Mouse (Mus musculus): ENCODE data around the gene P4hb. TPM values are rescaled to one million over a fixed set of nuclear protein-coding genes. Genes with fewer than 3 reads are reported as not detected.
"Not testable (repeated sequence)": the region's sequence is repeated elsewhere in the genome, so short reads cannot be mapped to it uniquely, and the experiment has no call there.

Gene P4hb
- total RNA-seq, 2 experiments from 2014 or later: 748 to 1,254 TPM

- ATAC-seq (replicated peaks; ENCODE audit: poor library complexity): peak; percentile 93
Measured at GRCm38 (mm10) chr11:120598283-120598989, 25.4 kb upstream of the P4hb start, which contains the start of the genes Alyref and Anapc11. TSS of gene Alyref (minus strand) at chr11:120598365. TSS of gene Anapc11 (plus strand) at chr11:120598421.

DNA sequence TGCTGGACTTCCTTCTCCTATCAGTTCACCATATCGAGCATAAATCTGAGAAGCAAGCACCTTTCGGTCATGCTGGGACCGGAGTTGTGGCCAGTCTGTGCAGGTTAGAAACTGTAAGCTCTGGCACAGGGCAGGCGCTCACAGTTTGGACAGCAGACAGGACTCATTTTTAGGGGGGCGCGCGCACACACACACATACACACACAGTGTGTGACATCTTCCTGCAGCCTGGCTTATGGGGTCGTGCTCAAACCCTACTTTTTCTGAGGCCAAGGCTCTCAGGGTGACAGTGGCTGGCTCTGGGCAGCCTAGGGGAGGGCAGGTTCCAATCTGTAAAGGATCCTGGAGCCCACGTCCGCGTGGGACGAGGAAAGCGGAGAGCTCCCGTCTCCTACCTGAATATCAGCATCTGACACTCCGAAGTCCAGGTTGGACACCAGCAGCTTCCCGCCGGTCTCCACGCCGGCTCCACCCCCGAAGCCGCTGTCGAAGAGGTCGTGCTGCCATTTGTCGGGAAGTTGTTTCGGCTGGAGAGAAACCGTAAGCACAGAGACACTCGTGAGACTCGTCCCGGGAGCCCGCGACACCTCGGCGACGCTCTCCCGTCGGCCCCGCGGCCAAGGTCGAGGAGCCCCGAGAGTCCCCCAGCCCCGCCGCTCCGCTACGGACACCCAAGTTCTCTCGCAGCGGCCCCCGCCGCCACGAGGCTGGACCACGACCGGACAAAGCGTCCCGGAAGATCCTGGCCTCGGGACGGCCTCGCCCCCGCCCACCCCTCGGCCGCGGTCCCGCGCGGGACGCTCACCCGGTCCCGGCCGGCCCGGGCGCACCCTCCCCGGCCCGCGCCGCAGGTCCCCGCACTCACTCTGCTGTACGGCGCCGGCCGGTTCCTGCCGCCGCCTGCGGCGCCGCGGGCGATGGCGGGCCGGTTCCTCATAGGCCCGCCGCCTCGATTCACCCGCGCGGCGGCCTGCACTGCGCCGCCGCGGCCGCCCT is 24.5 kb upstream of the P4hb start:
- 0 out of 2 replicates have a peak, but pooled peaks have one; percentile 4 for ATAC-seq (replicated peaks; ENCODE audit: poor library complexity)

GRCm38 (mm10) chr11:120588531-120588930 is 15.5 kb upstream of the P4hb start:
- peak; percentile 81 for ATAC-seq (replicated peaks; ENCODE audit: poor library complexity)

GRCm38 (mm10) chr11:120583937-120584336 is 10.9 kb upstream of the P4hb start:
- no peak for ATAC-seq (replicated peaks; ENCODE audit: poor library complexity)

DNA sequence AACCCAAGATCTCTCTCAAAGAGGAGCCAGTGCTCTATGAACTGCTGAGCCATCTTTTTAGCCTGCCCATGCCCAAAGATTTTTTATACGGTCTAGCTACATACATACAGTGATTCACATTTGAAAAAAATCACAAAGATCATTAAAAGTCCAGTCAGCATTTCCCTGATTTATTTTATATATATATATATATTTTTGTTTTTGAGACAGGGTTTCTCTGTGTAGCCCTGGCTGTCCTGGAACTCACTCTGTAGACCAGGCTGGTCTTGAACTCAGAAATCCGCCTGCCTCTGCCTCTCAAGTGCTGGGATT is 9.9 kb upstream of the P4hb start:
- not testable (repeated sequence) for ATAC-seq (replicated peaks; ENCODE audit: poor library complexity)

DNA sequence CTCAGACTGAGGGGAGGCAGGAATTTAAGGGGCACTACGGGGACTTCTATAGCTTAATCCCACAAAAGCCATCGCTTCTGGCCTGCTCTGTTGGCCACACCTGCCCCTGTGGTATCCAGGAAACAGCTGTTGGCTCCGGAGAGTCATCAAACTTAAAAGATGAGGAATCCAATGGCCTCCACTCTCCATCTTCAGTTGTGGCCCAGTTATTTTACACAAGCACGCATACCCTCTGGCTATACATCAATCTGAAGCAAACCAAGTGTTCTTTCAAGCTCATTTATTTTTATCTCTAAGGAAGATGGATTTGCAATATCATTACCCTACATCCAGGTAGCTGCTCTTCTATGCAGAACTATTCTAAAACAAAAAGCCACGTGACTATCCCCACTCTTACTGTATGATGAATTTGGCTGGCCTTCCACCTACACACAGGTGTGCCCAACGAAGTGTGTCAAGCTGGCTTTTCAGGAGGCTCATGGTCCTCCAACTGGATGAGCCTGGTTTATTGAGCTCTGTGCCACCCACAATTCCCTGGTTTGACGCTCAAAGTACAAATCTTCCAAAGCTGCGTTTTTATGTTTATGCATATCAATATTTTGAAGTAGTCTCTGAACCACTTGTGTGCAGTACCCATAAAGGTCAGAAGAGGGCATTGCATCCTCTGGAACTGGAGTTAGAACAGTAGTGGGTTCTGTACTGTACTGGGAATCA is 9.4 kb upstream of the P4hb start:
- peak; percentile 40 for ATAC-seq (replicated peaks; ENCODE audit: poor library complexity)

DNA sequence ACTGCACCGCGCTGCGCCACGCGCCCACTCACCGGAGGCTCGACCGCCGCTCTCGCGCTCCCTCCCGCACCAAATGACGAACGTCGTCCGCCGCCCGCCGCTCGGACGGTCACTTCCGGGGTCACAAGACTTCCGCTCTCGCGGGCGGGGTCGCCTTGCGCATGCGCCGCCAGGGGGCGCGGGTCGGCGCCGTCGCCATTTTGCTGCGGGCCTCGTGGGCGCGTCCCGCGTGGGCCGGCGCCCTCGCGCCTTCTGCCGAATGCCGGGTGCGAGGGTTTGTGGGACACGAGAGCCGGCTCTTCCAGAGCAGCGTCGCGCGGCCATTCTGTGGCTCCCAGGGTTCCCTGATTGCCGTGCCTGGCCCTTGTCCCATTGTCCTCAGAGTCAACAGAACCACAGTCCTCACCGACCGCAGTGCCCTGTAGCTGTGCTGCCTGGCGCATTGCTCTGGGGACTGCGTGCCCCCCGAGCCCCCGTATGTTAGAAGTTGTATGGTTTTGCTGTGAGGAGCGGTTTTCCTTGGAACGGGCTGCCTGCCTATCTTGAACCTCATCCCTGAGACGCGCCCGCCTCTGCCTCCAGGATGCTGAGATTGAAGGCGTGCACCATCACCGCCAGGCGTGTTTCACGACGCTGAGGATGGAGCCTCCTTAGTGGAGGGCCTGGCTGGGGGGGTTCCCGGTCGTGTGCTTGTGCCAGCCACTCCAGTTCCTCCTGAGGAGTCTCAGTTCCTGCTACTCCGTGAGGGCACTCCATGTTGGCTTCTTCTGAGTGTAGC is 8.6 kb upstream of the P4hb start, which contains the start of gene Arhgdia:
Gene Arhgdia, minus strand, starts transcription at position 135 of the 778 bp plus-strand sequence.
- peak; percentile 50 for ATAC-seq (replicated peaks; ENCODE audit: poor library complexity)

DNA sequence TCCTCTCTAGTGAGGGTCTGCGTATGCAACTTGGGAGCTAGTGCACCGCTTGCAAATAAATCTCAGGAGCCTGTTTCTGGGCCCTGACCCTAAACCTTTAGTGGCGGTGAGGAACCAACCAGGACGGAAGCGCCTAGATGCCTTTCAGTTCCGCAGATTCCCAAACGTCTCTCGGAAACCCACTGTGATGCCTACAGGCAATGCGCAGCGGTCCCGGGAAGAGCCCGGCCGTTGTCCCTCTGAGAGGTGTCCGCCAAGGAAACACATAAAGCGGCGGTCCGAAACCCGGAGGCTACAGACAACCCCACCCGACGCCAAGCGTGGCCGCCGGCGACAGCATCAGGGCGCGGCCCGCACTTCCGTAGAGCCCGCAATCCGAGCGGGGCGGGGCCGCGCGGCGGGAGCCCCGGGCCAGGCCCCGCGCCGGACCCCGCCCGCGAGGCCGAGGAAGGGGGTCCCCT is 7.8 kb upstream of the P4hb start:
- ATAC-seq (replicated peaks; ENCODE audit: poor library complexity): 0 out of 2 replicates have a peak, but pooled peaks have one; percentile 15

DNA sequence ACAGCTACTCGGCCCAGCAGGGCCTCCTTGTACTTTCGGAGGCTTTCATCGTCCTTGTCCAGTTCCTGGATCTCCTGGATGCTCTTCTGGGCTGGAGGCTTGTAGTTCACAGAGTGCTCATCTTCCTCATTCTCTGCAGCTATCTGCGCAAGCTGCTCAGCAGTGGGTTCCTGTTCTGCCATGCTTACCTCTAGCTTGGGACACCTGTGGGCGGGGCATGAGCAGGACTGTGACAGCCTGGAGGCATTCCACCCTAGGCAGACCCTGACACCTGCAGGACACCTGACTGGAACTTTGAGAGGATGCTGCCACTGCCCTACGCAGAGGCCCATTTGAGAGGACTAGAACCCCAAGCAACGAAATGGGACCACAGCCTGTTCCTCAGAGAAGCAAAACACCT is 7.1 kb upstream of the P4hb start:
- ATAC-seq (replicated peaks; ENCODE audit: poor library complexity): no peak

GRCm38 (mm10) chr11:120579316-120580107 is 6.5 kb upstream of the P4hb start:
- ATAC-seq (replicated peaks; ENCODE audit: poor library complexity): peak; percentile 36

DNA sequence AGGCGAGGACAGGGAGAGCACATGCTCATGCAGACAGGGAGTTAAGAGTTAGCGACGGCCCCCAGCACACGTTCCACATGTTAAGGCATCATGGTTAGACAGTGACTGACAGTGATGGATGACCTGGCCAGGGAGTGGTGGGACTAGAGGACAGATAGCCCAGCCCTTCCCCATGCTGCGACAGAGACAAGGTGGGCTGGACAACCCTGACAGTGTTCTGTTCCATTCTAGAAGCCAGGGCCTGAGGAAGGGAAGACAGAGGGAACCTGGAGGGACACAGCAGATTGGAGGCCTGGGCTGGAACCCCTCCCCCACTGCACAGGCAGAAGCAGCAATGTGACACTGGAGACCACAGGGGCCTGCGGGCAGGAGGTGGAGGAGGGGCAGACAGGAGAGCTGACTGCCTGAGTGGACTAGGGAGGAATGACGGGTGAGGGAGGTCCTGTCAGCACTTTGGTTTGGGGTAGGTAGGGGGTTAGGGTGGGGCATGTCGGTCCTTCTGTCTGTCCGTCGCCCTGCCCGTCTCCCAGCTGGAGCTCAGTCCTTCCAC is 5.7 kb upstream of the P4hb start:
- no peak for ATAC-seq (replicated peaks; ENCODE audit: poor library complexity)

- ATAC-seq (replicated peaks; ENCODE audit: poor library complexity): no peak
Measured at GRCm38 (mm10) chr11:120578024-120578693, 5.1 kb upstream of the P4hb start.

DNA sequence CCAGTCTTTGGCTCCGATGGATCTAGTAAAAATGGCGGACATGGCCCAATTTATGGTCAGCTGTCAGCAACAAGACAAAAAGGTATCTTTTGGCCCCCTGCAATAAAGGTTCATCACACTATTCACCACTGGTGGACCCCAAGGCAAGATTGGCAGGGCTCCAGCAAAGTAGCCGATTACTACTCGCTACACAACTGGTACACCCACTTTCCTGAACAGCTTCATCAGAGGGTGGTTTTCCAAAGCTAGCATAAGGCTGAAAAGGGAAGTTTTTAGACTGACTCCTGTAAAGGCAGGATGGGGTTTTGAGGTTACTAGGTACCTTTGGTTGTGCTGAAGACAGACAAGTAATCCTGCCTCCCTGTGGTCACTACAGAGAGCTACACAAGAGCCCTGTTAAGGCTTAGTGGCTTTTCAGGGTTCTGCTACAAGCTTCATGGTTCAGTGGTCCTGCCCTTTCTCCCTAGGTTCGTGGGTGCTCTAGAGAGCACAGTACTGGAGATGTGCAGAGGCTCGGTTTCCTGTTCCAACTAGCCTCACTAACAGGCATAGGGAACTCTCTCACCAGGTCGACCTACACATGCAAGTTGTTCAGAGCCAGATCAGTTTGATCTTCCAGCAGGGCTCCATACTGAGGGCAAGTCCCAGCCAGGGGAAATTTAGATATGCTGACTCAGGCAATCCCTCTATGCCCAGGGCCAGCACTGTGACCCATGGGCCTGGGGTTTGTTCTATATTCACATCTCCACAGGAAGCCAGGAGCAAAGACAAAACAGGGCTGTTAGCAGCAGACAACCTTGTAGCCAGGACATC is 4.4 kb upstream of the P4hb start:
- no peak for ATAC-seq (replicated peaks; ENCODE audit: poor library complexity)

GRCm38 (mm10) chr11:120576365-120576981 is 3.4 kb upstream of the P4hb start:
- no peak for ATAC-seq (replicated peaks; ENCODE audit: poor library complexity)

- no peak for ATAC-seq (replicated peaks; ENCODE audit: poor library complexity)
Measured at GRCm38 (mm10) chr11:120575940-120576339, 2.9 kb upstream of the P4hb start.

DNA sequence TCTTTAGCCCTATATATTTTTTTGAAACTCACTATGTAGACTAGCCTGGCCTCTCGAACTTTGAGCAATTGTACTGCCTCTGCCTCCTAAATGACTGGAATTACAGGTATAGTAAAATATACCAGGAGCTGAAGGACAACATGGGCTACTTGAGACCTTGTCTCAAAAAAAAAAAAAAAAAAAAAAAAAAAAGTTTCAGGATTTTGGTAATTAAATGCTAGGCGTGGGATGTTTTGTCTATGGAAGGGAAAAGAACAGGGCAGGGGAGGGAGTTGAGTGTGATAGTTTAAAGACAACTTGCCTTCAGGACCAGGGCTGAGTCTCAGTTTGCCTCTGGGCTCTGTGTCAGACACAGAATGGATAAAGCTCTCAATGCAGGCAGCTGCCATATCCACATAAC is 2.0 kb upstream of the P4hb start:
- ATAC-seq (replicated peaks; ENCODE audit: poor library complexity): no peak

DNA sequence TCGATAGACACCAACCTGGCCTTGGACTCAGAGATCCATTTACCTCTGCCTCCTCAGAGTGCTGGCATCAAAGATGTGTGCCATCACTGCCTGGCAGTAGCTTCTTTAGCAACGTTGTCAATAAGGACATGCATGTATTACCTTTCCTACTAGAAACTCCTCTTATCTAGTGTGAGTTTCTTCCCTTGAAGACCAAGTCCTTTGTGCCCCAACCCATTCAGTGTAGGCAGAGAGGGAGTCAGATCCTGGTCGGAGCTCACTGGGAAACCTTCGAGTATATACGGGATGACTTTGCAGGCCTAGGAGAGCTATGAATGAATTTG is 1.2 kb upstream of the P4hb start:
- ATAC-seq (replicated peaks; ENCODE audit: poor library complexity): no peak

Measured in megakaryocyte progenitor cell, adult 5-6 weeks (primary cell).